Mouse (Mus musculus): ENCODE results near the gene Ms4a4c.
"Not testable (repeated sequence)": the region's sequence is repeated elsewhere in the genome, so short reads cannot be mapped to it uniquely, and the experiment has no call there.

DNA sequence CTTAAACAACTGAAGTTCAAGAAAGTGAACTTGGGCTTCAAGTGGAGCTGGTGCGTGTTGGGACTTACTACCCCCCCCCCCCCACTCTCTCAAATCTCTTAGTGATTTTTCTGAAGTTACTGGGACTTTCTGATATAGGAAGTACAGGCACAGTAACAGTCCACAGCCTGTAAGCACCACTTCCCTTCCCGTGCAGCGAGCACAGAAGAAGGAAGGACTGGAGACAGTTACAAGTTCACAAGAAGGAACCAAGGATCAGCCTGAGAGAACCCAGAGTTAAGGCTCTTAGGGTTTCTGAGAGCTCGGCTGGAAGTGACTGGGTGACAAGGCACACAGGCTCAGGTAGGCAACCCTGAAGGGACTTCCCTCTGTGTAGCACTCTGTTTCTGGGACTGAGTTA is 64.6 kb downstream of the Ms4a4c start, which contains the start of gene Ms4a6c:
- TF ChIP-seq MYOG (IDR thresholded peaks at IDR 0.05; ENCODE audit: control insufficient read depth in 1 of 3, insufficient read depth in 1 of 3, insufficient read length in 2 of 3, low read depth in 2 of 3); POLR2A (IDR thresholded peaks at IDR 0.05; ENCODE audit: insufficient read length, low read depth); TCF12 (IDR thresholded peaks at IDR 0.05; ENCODE audit: insufficient read depth, poor library complexity, severe bottlenecking); POLR2AphosphoS2 (IDR thresholded peaks at IDR 0.05; ENCODE audit: insufficient read length, low read depth); REST (IDR thresholded peaks at IDR 0.05; ENCODE audit: insufficient read depth, insufficient read length); SRF (IDR thresholded peaks at IDR 0.05; ENCODE audit: control insufficient read depth, insufficient read length, low read depth): not testable (repeated sequence)
